Mouse (Mus musculus) limb, embryonic 10.5 days (tissue): ENCODE data around the gene Rnaseh2c. TPM values are rescaled to one million over a fixed set of nuclear protein-coding genes. Genes with fewer than 3 reads are reported as not detected.

Source experiments
- DNase-seq: peaks from one replicate; pipeline ENCODE4 v3.0.0-alpha.2; 2017; ENCODE audit warnings: low spot score
- H3K27ac ChIP-seq: fragments of 300-500 bp; sonication (generic); 2 replicates; pipeline ENCODE4 v1.5.1; 2016; ENCODE audit warnings: mild to moderate bottlenecking
- H3K27me3 ChIP-seq: fragments of 300-500 bp; sonication (generic); 2 replicates; pipeline ENCODE4 v1.6.1; 2016; ENCODE audit warnings: low read depth, mild to moderate bottlenecking; ENCODE audit not compliant: poor library complexity, severe bottlenecking
- H3K36me3 ChIP-seq: fragments of 300-500 bp; sonication (generic); 2 replicates; pipeline ENCODE4 v1.6.1; 2016; ENCODE audit warnings: mild to moderate bottlenecking, moderate library complexity
- H3K4me1 ChIP-seq: fragments of 300-500 bp; sonication (generic); 2 replicates; pipeline ENCODE4 v1.6.1; 2016
- H3K4me3 ChIP-seq: fragments of 300-500 bp; sonication (generic); 2 replicates; pipeline ENCODE4 v1.5.1; 2016; ENCODE audit warnings: mild to moderate bottlenecking, moderate library complexity
- H3K9me3 ChIP-seq: fragments of 300-500 bp; sonication (generic); replicated peaks from 2 replicates; pipeline ENCODE4 v1.6.1; 2016; ENCODE audit warnings: mild to moderate bottlenecking
- WGBS: fragments of 180-500 bp; shearing (Covaris S2); methylation state at CpG from one replicate; pipeline ENCODE4 v1.1.7; 2016; 5-methylcytosine and 5-hydroxymethylcytosine counted together
- polyA plus RNA-seq: library from polyadenylated mRNA; unstranded; fragments of >200 nt; fragmentation: Nextera tagmentation; extraction: Ambion mirVana; gene quantifications from 2 replicates; pipeline ENCODE4 v1.2.1, GENCODE M21; 2016

Rnaseh2c gene
- polyA plus RNA-seq, 1 experiment from 2014 or later = 197 TPM

DNA sequence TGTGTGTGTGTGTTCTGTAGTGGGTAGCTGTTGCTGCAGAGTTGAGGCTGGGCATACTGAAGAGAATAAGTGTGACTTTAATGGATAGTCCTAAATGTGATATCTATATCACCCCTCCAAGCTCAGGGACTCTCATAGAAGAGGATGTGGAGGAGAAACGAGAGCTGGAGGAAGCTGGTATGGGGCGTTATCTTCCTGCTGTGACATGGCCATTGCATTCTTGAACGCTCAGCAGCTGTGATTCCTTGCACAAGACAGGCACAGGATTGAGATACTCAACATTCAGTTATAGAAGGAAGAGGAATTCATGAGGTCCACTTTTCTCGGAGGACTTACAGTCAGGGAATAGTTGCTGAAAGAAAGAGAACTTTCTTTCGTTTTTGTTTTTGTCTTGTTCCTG, 20.2 kb downstream of the Rnaseh2c start:
- 81% methylated on average over 5 of the region's 5 CpGs for WGBS
- no peak for DNase-seq
- H3K4me3 ChIP-seq = no peak overlapping the region
- no peaks in the 10 kb centered on the region for H3K4me1 ChIP-seq
- no peaks in the 10 kb centered on the region for H3K36me3 ChIP-seq
- H3K9me3 ChIP-seq = no peaks in the 10 kb centered on the region
- no peaks in the 10 kb centered on the region for H3K27me3 ChIP-seq
- no peak overlapping the region for H3K27ac ChIP-seq

GRCm38 (mm10) chr19:5625311-5625710, 23.6 kb downstream of the Rnaseh2c start:
- H3K4me1 ChIP-seq = no peaks in the 10 kb centered on the region
- 89% methylated on average over 8 of the region's 8 CpGs for WGBS
- H3K4me3 ChIP-seq = no peak overlapping the region
- H3K36me3 ChIP-seq = no peaks in the 10 kb centered on the region
- no peak for DNase-seq
- no peaks in the 10 kb centered on the region for H3K9me3 ChIP-seq
- H3K27me3 ChIP-seq = no peaks in the 10 kb centered on the region
- no peak overlapping the region for H3K27ac ChIP-seq

- no peak for DNase-seq
- Histone ChIP-seq H3K4me1 (no peaks in the 10 kb centered on the region), H3K4me3 (no peak overlapping the region), H3K27me3 (no peaks in the 10 kb centered on the region), H3K27ac (no peak overlapping the region), H3K9me3 (no peaks in the 10 kb centered on the region), H3K36me3 (no peaks in the 10 kb centered on the region)
These were observed 28.2 kb downstream of the Rnaseh2c start for GRCm38 (mm10) chr19:5629907-5630306.

GRCm38 (mm10) chr19:5632120-5632519, 30.4 kb downstream of the Rnaseh2c start:
- no peak overlapping the region for H3K4me3 ChIP-seq
- 78% methylated on average over 9 of the region's 9 CpGs for WGBS
- no peaks in the 10 kb centered on the region for H3K36me3 ChIP-seq
- H3K9me3 ChIP-seq = no peaks in the 10 kb centered on the region
- peaks cover 10% of the 10 kb centered on the region for H3K4me1 ChIP-seq
- H3K27ac ChIP-seq = no peak overlapping the region
- no peaks in the 10 kb centered on the region for H3K27me3 ChIP-seq
- no peak for DNase-seq

DNA sequence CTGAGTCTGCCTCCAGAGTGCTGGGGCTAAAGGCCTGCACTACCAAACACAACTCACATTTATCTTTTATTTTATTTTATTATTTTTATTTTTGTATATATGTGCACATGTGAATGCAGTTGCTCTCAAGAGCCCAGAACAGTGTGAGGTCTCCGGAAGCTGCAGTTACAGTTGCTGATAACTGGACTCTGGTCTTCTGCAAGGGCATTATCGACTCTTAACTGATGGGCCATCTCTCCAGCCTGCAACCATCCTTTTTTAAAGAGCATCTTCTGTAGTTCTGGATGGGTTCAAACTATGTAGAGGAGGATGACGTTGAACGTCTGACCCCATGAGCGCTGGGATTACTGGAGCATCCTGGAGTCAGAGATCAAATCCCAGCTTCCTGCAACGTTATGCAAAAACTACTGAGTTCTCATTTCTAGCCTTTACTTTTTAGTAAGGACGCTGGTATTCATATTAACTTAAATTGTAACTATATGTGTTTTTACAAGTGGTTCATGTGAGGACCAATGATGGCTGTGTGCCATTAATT, 34.4 kb downstream of the Rnaseh2c start:
- Histone ChIP-seq H3K4me3 (no peak overlapping the region), H3K36me3 (peaks cover 26% of the 10 kb centered on the region), H3K9me3 (no peaks in the 10 kb centered on the region), H3K27ac (no peak overlapping the region), H3K4me1 (peaks cover 44% of the 10 kb centered on the region), H3K27me3 (no peaks in the 10 kb centered on the region)
- WGBS = 86% methylated on average over 7 of the region's 7 CpGs
- no peak for DNase-seq

GRCm38 (mm10) chr19:5636571-5637041, 34.9 kb downstream of the Rnaseh2c start:
- Histone ChIP-seq H3K9me3 (no peaks in the 10 kb centered on the region), H3K4me1 (peaks cover 44% of the 10 kb centered on the region), H3K4me3 (peak overlapping the region; percentile 84), H3K36me3 (peaks cover 31% of the 10 kb centered on the region), H3K27ac (peak overlapping the region; percentile 95), H3K27me3 (no peaks in the 10 kb centered on the region)
- DNase-seq = peak; percentile 40
- WGBS = 46% methylated on average over 12 of the region's 12 CpGs

DNA sequence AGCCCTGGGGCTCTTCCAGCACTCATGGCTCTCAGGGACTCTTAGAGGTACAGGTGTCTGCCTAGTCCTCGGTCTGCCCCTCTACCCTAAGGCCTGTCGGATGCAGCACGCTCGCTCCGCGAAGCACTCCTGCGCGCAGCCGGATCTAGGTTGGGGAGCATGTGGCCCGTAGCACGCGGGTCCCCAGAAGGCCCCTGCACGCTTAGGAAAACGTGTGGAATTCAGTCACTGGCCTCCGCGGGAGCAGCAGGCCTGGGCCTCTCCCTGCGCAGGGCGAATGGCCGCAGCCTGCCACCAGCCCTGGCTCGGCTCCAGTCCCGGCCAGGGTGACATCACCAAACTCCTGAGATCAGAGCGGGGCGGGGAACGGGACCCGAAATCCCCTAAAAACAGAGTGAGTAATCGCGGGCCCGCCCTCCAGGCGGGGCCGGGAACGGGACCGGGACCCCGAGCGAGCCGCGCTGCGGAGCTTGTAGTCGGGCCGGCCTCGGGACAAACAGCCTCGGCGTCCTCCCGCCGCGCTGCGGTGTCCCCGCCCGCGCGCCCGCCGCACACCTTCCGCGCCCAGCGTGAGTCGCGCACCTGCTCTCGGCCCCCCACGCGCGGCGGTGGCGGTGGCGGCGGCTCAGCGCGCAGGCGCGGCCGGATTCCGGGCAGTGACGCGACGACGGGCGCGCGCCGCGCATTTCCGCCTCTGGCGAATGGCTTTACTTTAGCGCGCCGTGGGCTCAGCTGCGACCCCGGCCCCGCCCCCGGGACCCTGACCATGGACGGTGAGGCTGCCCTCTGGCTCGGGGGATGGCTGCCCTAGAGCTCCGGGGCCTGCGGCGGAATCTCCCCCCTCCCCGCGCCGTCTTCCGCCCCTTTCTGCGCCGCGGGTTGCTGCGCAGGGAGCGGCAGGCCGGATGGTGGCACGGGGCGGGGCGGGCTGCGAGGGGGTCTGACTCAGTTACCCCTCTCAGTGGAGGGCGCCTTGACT, 35.7 kb downstream of the Rnaseh2c start, which contains the start of gene Rela:
Gene Rela (plus strand): TSS at position 415 of the 979 bp plus-strand sequence.
- peaks cover 44% of the 10 kb centered on the region for H3K4me1 ChIP-seq
- H3K27me3 ChIP-seq = no peaks in the 10 kb centered on the region
- peak; percentile 89 for DNase-seq
- H3K9me3 ChIP-seq = no peaks in the 10 kb centered on the region
- H3K36me3 ChIP-seq = peaks cover 38% of the 10 kb centered on the region
- peak within 1 kb of the TSS; percentile 84 for H3K4me3 ChIP-seq
- peak within 1 kb of the TSS; percentile 95 for H3K27ac ChIP-seq
- under 1% methylated on average over 107 of the region's 109 CpGs for WGBS

GRCm38 (mm10) chr19:5638416-5639005, 36.8 kb downstream of the Rnaseh2c start:
- H3K36me3 ChIP-seq = peaks cover 49% of the 10 kb centered on the region
- 93% methylated on average over 18 of the region's 18 CpGs for WGBS
- H3K4me1 ChIP-seq = peaks cover 44% of the 10 kb centered on the region

DNA sequence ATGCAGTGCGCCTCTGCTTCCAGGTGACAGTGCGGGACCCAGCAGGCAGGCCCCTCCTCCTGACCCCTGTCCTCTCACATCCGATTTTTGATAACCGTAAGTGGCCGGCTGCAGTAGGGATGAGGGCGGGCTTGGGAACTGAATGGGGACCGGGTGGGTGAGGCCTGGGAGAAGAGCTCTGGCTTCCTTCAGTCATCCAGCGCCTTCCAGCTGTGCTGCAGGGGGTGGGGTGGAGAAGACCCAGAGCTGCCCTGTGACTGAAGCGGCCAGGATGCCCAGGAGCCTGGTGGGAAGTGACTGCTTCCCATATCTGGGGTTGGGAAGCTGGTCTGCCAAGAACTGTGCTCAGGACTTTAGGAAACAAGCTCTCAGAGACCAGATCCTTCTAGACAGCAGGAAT, 38.7 kb downstream of the Rnaseh2c start:
- Histone ChIP-seq H3K27me3 (no peaks in the 10 kb centered on the region), H3K9me3 (no peaks in the 10 kb centered on the region), H3K27ac (no peak overlapping the region), H3K4me1 (peaks cover 44% of the 10 kb centered on the region), H3K4me3 (no peak overlapping the region), H3K36me3 (peaks cover 67% of the 10 kb centered on the region)
- 46% methylated on average over 9 of the region's 9 CpGs for WGBS
- no peak for DNase-seq

More at GRCm38 (mm10) chr19:5638416-5639005, 36.8 kb downstream of the Rnaseh2c start:
- peak overlapping the region; percentile 84 for H3K4me3 ChIP-seq
- H3K27me3 ChIP-seq = no peaks in the 10 kb centered on the region
- no peaks in the 10 kb centered on the region for H3K9me3 ChIP-seq
- DNase-seq = no peak
- peak overlapping the region; percentile 95 for H3K27ac ChIP-seq

GRCm38 (mm10) chr19:5641021-5641420, 39.3 kb downstream of the Rnaseh2c start:
- 90% methylated on average over 17 of the region's 17 CpGs for WGBS
- no peak for DNase-seq
- H3K27me3 ChIP-seq = no peaks in the 10 kb centered on the region
- H3K9me3 ChIP-seq = no peaks in the 10 kb centered on the region
- H3K27ac ChIP-seq = no peak overlapping the region
- peaks cover 74% of the 10 kb centered on the region for H3K36me3 ChIP-seq
- H3K4me1 ChIP-seq = peaks cover 44% of the 10 kb centered on the region
- H3K4me3 ChIP-seq = no peak overlapping the region

GRCm38 (mm10) chr19:5641641-5642040, 40.0 kb downstream of the Rnaseh2c start:
- peaks cover 79% of the 10 kb centered on the region for H3K36me3 ChIP-seq
- H3K9me3 ChIP-seq = no peaks in the 10 kb centered on the region
- H3K4me1 ChIP-seq = peaks cover 38% of the 10 kb centered on the region
- H3K27me3 ChIP-seq = no peaks in the 10 kb centered on the region
- WGBS = 93% methylated on average over 8 of the region's 8 CpGs
- no peak overlapping the region for H3K27ac ChIP-seq
- no peak for DNase-seq
- no peak overlapping the region for H3K4me3 ChIP-seq

- Histone ChIP-seq H3K4me1 (peaks cover 27% of the 10 kb centered on the region), H3K9me3 (no peaks in the 10 kb centered on the region), H3K36me3 (peaks cover 82% of the 10 kb centered on the region), H3K27me3 (no peaks in the 10 kb centered on the region), H3K27ac (no peak overlapping the region), H3K4me3 (no peak overlapping the region)
- WGBS = 98% methylated on average over 9 of the region's 9 CpGs
- no peak for DNase-seq
These were observed 43.6 kb downstream of the Rnaseh2c start for GRCm38 (mm10) chr19:5645280-5645679.
